24 mouse cellular contexts compared by ENCODE assay signal in the genomic region with DNA sequence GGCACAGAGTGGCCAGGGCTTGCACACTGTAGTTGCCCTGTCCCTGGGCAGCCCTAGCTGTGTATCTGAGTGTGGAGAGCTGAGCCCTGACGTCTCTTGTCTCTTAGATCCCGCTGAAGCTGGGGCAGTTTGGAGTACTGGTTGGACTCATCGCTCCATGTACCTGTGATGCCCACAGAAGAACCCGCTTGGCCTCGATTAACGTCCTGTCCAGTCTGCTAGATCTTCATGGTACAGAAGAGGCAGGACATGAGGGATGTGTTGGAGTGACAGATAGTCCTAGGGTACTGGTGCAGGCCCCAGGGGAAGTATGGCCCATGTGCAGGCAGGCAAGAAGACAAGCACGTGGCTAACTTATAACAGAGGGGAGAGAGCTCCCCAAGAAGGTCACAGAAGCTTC. TPM values are rescaled to one million over a fixed set of nuclear protein-coding genes. Genes with fewer than 3 reads are reported as not detected.
DNase-seq lines count a peak whose midpoint lies in the region; ATAC-seq and TF ChIP-seq lines count a peak whose summit lies in the region.
"Had no signal": no experiment of that assay in that cellular context is flagged by ENCODE, and none has a peak within 500 bp of the region (broad histone marks: within the 10 kb centered on the region; RNA-seq: fewer than 3 reads in every experiment).

No protein-coding gene starts in this region.

- no peak overlapping the region for H3K27ac ChIP-seq in hindbrain, postnatal 0 days
- no peak overlapping the region for H3K27ac ChIP-seq in hindbrain, embryonic 12.5 days
- H3K27ac ChIP-seq: embryonic facial prominence, embryonic 10.5 days; embryonic facial prominence, embryonic 12.5 days; forebrain, embryonic 12.5 days had no signal

- no peak overlapping the region for H3K9ac ChIP-seq in hindbrain, postnatal 0 days (replicated peaks; ENCODE audit: low read length)
- no peak overlapping the region for H3K9ac ChIP-seq in hindbrain, embryonic 12.5 days
- H3K9ac ChIP-seq: embryonic facial prominence, embryonic 12.5 days; forebrain, embryonic 12.5 days had no signal

- H3K4me3 ChIP-seq in hindbrain, postnatal 0 days (ENCODE audit: low read length): no peak overlapping the region
- H3K4me3 ChIP-seq in hindbrain, embryonic 12.5 days: no peak overlapping the region
- H3K4me3 ChIP-seq: embryonic facial prominence, embryonic 10.5 days; embryonic facial prominence, embryonic 12.5 days; forebrain, embryonic 12.5 days had no signal

- intact Hi-C loops in heart, postnatal 10 days (cut with DNase I): no loop called here

- no peaks in the 10 kb centered on the region for H3K27me3 ChIP-seq in hindbrain, postnatal 0 days (ENCODE audit: insufficient read depth, low read length)
- H3K27me3 ChIP-seq in hindbrain, embryonic 12.5 days: no peaks in the 10 kb centered on the region
- H3K27me3 ChIP-seq: embryonic facial prominence, embryonic 12.5 days; forebrain, embryonic 12.5 days had no signal

- ATAC-seq in hindbrain, postnatal 0 days: 0 out of 2 replicates have a peak, but pooled peaks have one; percentile 4
- no peak for ATAC-seq in hindbrain, embryonic 12.5 days (ENCODE audit: low FRiP score)
- ATAC-seq in megakaryocyte-erythroid progenitor cell, adult 5-6 weeks (replicated peaks; ENCODE audit: low FRiP score, low TSS enrichment, poor library complexity, severe bottlenecking): peak; percentile 0; the same call in 1 of the 2 replicates
- ATAC-seq: forebrain, embryonic 14.5 days; forebrain, embryonic 16.5 days had no signal

- 76% methylated on average over 7 of the region's 7 CpGs for WGBS in hindbrain, postnatal 0 days
- WGBS in hindbrain, embryonic 12.5 days: 77% methylated on average over 7 of the region's 7 CpGs

- peaks cover 81% of the 10 kb centered on the region for H3K9me3 ChIP-seq in hindbrain, postnatal 0 days (ENCODE audit: low read length)
- peaks cover 93% of the 10 kb centered on the region for H3K9me3 ChIP-seq in hindbrain, embryonic 12.5 days (replicated peaks)

- H3K4me1 ChIP-seq in hindbrain, postnatal 0 days (ENCODE audit: insufficient read depth, low read length): no peaks in the 10 kb centered on the region
- no peaks in the 10 kb centered on the region for H3K4me1 ChIP-seq in hindbrain, embryonic 12.5 days
- H3K4me1 ChIP-seq: embryonic facial prominence, embryonic 10.5 days; embryonic facial prominence, embryonic 12.5 days; forebrain, embryonic 12.5 days had no signal

- no peak overlapping the region for H3K4me2 ChIP-seq in hindbrain, postnatal 0 days (ENCODE audit: low read depth, low read length)
- H3K4me2 ChIP-seq in hindbrain, embryonic 12.5 days (replicated peaks): no peak overlapping the region
- H3K4me2 ChIP-seq: embryonic facial prominence, embryonic 12.5 days; forebrain, embryonic 12.5 days had no signal

- no peaks in the 10 kb centered on the region for H3K36me3 ChIP-seq in hindbrain, postnatal 0 days (ENCODE audit: insufficient read depth, low read length)
- no peaks in the 10 kb centered on the region for H3K36me3 ChIP-seq in hindbrain, embryonic 12.5 days
- H3K36me3 ChIP-seq: embryonic facial prominence, embryonic 10.5 days; embryonic facial prominence, embryonic 12.5 days; forebrain, embryonic 12.5 days had no signal

- no peak for TF ChIP-seq CTCF in hindbrain, postnatal 0 days (IDR thresholded peaks at IDR 0.05; ENCODE audit: low read depth)

- DNase-seq in heart, adult 11 months: peak; percentile 94
- no peak for DNase-seq in heart, postnatal 10 days
- no peak for DNase-seq in hindbrain, postnatal 0 days (ENCODE audit: low spot score)
- DNase-seq in embryo, embryonic 10 days (ENCODE audit: low spot score): no peak
- DNase-seq: adrenal gland, adult 2 months; adrenal gland, postnatal 10 days; adrenal gland, postnatal 25 days; cerebellum, adult 11 months; cerebellum, adult 18-20 months; cerebellum, adult 8-10 months; cerebellum, adult 9-11 months; cerebellum, postnatal 14 days; cerebellum, postnatal 36 days had no signal

RNA-seq across cellular contexts. Expression of gene Mroh2a, which starts 22.8 kb away (rescaled TPM):
- total RNA-seq in heart, postnatal 10 days (2021): under 1 TPM in 1 of 2 experiments, not detected in 1; 0.10 TPM
- total RNA-seq in hindbrain, postnatal 0 days (2014; rRNA removed): 0.16 TPM in 1 of 2 replicates, not detected in the other
- polyA plus RNA-seq in hindbrain, postnatal 0 days (2015; fragmentation: Nextera tagmentation; extraction: Ambion mirVana): 0.23 and 0.55 TPM in 2 replicates
- polyA plus RNA-seq in hindbrain, embryonic 12.5 days (2016; fragmentation: Nextera tagmentation; extraction: Ambion mirVana): 1.0 and 1.3 TPM in 2 replicates
- 0.25 TPM in 1 of 2 replicates, not detected in the other for total RNA-seq in megakaryocyte-erythroid progenitor cell, adult 5-6 weeks (2014; fragmentation: Nextera tagmentation)
- 0.05 and 1.9 TPM in 2 replicates for total RNA-seq in megakaryocyte-erythroid progenitor cell, adult 5-6 weeks (2017)

RNA-seq across cellular contexts. Expression of gene Hjurp, which starts 27.8 kb away (rescaled TPM):
- total RNA-seq in heart, postnatal 10 days (2021): 10 to 100 TPM; 43.5 to 44.5 TPM
- 82.8 and 86.3 TPM in 2 replicates for total RNA-seq in hindbrain, postnatal 0 days (2014; rRNA removed)
- polyA plus RNA-seq in hindbrain, postnatal 0 days (2015; fragmentation: Nextera tagmentation; extraction: Ambion mirVana): 47.2 and 47.7 TPM in 2 replicates
- polyA plus RNA-seq in hindbrain, embryonic 12.5 days (2016; fragmentation: Nextera tagmentation; extraction: Ambion mirVana): 167 and 169 TPM in 2 replicates
- 203 and 209 TPM in 2 replicates for total RNA-seq in megakaryocyte-erythroid progenitor cell, adult 5-6 weeks (2014; fragmentation: Nextera tagmentation)
- 173 and 190 TPM in 2 replicates for total RNA-seq in megakaryocyte-erythroid progenitor cell, adult 5-6 weeks (2017)

RNA-seq across cellular contexts. Expression of gene Trpm8, which starts 27.9 kb away (rescaled TPM):
- not detected for total RNA-seq in heart, postnatal 10 days (2021)
- total RNA-seq in hindbrain, postnatal 0 days (2014; rRNA removed): 0.05 and 0.14 TPM in 2 replicates
- 0.11 and 0.15 TPM in 2 replicates for polyA plus RNA-seq in hindbrain, postnatal 0 days (2015; fragmentation: Nextera tagmentation; extraction: Ambion mirVana)
- not detected in 2 replicates for polyA plus RNA-seq in hindbrain, embryonic 12.5 days (2016; fragmentation: Nextera tagmentation; extraction: Ambion mirVana)
- total RNA-seq in megakaryocyte-erythroid progenitor cell, adult 5-6 weeks (2014; fragmentation: Nextera tagmentation): not detected in 2 replicates
- not detected in 2 replicates for total RNA-seq in megakaryocyte-erythroid progenitor cell, adult 5-6 weeks (2017)
- total RNA-seq: adrenal gland, adult 2 months; adrenal gland, postnatal 10 days; adrenal gland, postnatal 25 days; common myeloid progenitor, adult 5-6 weeks; MEL had no signal
- polyA plus RNA-seq: adrenal gland, adult 2 months; embryonic facial prominence, embryonic 10.5 days; embryonic facial prominence, embryonic 12.5 days; forebrain, embryonic 12.5 days; forebrain, embryonic 14.5 days had no signal

RNA-seq across cellular contexts. Expression of gene Ugt1a1, which starts 37.8 kb away (rescaled TPM):
- not detected for total RNA-seq in heart, postnatal 10 days (2021)
- total RNA-seq in hindbrain, postnatal 0 days (2014; rRNA removed): 0.42 TPM in 1 of 2 replicates, not detected in the other
- polyA plus RNA-seq in hindbrain, postnatal 0 days (2015; fragmentation: Nextera tagmentation; extraction: Ambion mirVana): 0.09 TPM in 1 of 2 replicates, not detected in the other
- polyA plus RNA-seq in hindbrain, embryonic 12.5 days (2016; fragmentation: Nextera tagmentation; extraction: Ambion mirVana): not detected in 2 replicates
- not detected in 2 replicates for total RNA-seq in megakaryocyte-erythroid progenitor cell, adult 5-6 weeks (2014; fragmentation: Nextera tagmentation)
- not detected in 2 replicates for total RNA-seq in megakaryocyte-erythroid progenitor cell, adult 5-6 weeks (2017)
- total RNA-seq: common myeloid progenitor, adult 5-6 weeks; ES-E14; MEL had no signal
- polyA plus RNA-seq: C2C12; embryonic facial prominence, embryonic 10.5 days; embryonic facial prominence, embryonic 12.5 days; forebrain, embryonic 12.5 days; forebrain, embryonic 14.5 days; forebrain, embryonic 16.5 days had no signal

RNA-seq across cellular contexts. Expression of gene Dnajb3, which starts 44.0 kb away (rescaled TPM):
- 1 to 10 TPM in 1 of 2 experiments, under 1 TPM in 1; 0.84 to 1.1 TPM for total RNA-seq in heart, postnatal 10 days (2021)
- total RNA-seq in hindbrain, postnatal 0 days (2014; rRNA removed): 4.7 and 7.5 TPM in 2 replicates
- polyA plus RNA-seq in hindbrain, postnatal 0 days (2015; fragmentation: Nextera tagmentation; extraction: Ambion mirVana): 8.6 and 11.7 TPM in 2 replicates
- polyA plus RNA-seq in hindbrain, embryonic 12.5 days (2016; fragmentation: Nextera tagmentation; extraction: Ambion mirVana): 14.1 and 19.0 TPM in 2 replicates
- total RNA-seq in megakaryocyte-erythroid progenitor cell, adult 5-6 weeks (2014; fragmentation: Nextera tagmentation): 8.2 and 9.5 TPM in 2 replicates
- total RNA-seq in megakaryocyte-erythroid progenitor cell, adult 5-6 weeks (2017): 0.99 and 1.8 TPM in 2 replicates
- total RNA-seq: MEL had no signal
- polyA plus RNA-seq: C2C12 had no signal
